Mouse (Mus musculus) gastrocnemius, postnatal 36 days (tissue): ENCODE results near the gene Nectin4. TPM values are rescaled to one million over a fixed set of nuclear protein-coding genes. Genes with fewer than 3 reads are reported as not detected.
A peak's percentile ranks its signal among the peaks of the same experiment; 100 is the strongest.

Experiments used
- DNase-seq, 2 experiments: peaks; one replicate each; pipeline ENCODE4 v3.0.0; 2022
- intact Hi-C: fragments of 180-260 bp; cut with DNase I; formaldehyde crosslinking; loops from one replicate; pipeline ENCODE4 v1.15.1; 2025
- total RNA-seq, 2 experiments: library from RNA; stranded (reverse); gene quantifications; 2 replicates each; pipeline ENCODE4 v1.2.3; 2021

Gene Nectin4
- total RNA-seq, 2 experiments from 2014 or later, result 0.07 TPM; not detected in 1

DNA sequence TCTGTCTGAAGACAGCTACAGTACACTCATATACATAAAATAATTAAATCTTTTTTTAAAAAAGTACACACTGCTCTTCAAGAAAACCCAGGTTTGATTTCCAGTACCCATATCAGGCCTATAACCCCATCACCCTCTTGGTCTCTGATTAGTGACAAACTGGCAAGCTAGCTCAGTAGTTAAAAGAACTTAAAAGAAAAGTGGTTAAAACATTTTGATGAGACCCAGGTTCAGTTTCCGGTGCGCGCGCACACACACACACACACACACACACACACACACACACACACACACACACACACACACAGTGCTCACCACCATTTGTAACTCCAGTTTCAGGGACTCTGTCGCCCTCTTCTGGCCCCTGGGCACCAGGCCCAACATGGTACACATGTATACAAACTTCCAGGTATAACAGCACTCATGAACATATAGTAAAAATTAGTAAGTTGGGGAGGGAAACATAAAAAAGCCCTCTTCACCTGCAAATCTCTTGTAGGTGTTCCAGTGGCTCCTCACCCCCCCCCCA is 14.0 kb upstream of the Nectin4 start:
- intact Hi-C loops, result loop anchor here (5.0 kb wide), 1 partner anchor 34 kb away; no protein-coding TSS in a partner anchor
- DNase-seq, result no peak

DNA sequence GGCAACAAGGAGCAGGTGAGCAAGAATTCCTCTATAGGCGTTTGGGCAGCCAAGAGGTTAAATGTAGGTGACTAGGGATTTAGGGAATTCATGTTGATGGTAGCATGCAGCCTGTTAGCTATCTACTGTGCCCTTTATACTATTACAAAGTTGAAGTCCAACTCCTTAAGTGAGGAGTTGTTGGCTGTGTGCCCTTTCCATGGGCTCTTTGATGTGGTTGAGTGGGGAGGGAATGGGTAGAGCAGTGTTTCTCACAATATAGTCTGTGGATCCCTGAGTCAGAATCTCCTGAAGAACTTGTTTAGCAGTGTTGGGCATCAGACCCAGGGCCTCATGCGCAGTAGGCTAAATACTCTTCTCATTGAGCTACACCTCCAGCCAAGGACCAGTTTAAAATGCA is 13.1 kb upstream of the Nectin4 start:
- intact Hi-C loops, result loop anchor here (5.0 kb wide), 1 partner anchor 35 kb away; no protein-coding TSS in a partner anchor
- DNase-seq, result no peak

DNA sequence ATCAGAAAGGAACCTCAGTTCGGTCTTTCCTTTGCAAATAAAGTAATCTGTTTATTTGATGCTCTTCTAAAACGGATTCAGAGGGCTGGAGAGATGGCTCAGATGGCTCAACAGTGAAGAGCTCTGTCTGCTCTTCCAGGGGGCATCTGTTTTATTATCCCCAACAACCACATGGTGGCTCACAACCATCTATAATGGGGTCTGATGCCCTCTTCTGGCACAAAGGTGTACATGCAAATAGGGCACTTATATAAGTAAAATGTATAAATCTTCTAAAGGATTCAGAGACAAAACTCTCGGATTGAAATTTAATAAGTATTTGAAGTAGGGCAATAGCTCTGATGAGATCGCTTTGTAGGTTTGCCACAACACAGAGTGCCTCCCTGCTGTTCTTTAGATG is 11.5 kb upstream of the Nectin4 start:
- intact Hi-C loops, result loop anchor here (5.0 kb wide), 1 partner anchor 36 kb away; no protein-coding TSS in a partner anchor
- DNase-seq, result no peak

DNA sequence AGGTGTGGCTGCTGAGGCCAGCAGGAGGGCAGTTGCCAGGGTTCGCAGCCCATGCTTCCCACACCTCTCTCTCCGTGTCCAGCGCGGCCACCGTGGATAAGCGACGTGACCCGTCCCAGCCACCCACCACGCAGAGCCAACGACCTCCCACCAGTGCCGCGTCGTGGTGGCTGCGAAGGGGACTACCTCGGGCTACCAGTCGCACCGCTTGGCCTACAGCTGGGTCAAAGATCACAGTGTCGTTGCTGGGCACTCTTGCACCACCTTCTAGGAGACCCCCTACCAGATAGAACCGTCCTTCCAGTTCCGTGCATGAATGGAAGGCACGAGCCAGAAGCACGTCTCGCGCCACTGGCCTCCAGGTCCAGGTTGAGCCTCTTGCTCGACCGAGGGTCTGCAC is 9.6 kb upstream of the Nectin4 start:
- DNase-seq, result no peak
- intact Hi-C loops, result loop anchor here (5.0 to 10.0 kb wide), 3 partner anchors 52 to 205 kb away; partner anchors contain the start of gene Usf1

DNA sequence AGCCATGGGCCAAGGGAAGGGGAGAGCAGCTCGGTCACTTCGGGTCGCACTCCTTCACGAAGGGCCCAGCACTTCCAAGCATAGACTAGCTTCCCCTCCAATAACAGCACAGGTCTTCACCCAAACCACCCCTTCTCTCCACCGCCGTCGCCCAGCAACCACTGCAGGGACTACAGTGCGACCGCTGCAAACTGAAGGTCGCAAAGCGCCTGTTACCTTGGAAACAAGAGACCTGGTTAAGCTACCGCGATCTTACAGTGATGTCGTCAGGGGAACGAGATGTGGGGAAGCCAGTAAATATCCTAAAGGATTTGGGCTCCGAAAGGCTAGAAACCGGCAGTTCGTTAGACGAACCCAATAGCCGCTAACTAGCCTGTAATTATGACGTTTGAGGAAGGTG is 9.2 kb upstream of the Nectin4 start, which contains the start of gene Klhdc9:
Gene Klhdc9, minus strand, starts transcription at position 143 of the 400 bp plus-strand sequence.
- intact Hi-C loops, result loop anchor here (5.0 to 10.0 kb wide), 3 partner anchors 52 to 204 kb away; partner anchors contain the start of gene Usf1
- DNase-seq, result peak; percentile 60 to 73

DNA sequence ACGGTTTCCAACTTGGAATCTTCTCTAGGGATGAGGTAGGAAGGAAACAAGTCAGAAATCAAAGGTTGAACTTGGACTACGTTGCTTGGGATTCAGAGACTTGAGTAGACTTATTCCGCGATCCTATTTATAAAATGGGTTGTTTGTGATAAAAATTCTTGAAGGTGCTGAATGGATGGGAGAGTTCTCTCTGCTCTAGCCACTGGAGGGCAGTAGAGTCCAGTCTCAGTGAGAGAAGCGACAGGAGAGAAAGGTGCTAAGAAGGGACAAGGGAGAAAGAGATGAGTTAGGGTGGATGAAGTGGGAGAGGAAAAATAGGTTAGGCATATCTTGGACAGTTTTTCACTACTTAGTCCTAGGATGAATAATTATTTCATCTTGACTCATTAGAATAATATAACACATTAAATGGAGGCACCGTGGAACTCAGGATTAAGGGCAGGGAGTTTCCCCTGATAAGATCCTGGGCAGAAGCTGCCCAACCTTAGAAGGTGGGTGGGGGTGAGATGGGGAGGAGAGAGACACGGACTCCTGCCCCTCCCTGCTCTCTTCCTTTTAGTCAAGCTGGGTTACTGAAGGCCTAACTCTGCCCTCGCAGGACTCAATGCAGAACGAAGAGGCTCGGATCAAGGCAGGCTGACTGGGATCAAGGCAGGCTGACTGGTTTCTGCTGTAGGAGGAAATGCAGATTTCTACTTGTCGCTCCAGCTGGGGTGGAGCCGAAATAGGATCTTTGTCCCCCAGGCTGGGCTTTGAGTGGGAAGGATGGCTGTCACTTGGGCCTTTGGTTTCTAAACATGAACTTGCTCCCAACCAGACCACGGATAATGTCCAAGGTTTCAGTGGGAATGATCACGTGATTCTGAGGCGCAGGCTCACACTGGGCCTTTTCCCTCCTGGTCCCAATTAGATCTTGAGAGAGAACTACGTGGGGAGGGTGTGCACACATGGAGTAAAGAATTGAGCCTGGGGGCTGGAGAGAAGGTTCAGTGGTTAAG is 8.5 kb upstream of the Nectin4 start:
- DNase-seq, result peak in 1 of 2 experiments; percentile 42
- intact Hi-C loops, result loop anchor here (5.0 to 10.0 kb wide), 3 partner anchors 51 to 203 kb away; partner anchors contain the start of gene Usf1

DNA sequence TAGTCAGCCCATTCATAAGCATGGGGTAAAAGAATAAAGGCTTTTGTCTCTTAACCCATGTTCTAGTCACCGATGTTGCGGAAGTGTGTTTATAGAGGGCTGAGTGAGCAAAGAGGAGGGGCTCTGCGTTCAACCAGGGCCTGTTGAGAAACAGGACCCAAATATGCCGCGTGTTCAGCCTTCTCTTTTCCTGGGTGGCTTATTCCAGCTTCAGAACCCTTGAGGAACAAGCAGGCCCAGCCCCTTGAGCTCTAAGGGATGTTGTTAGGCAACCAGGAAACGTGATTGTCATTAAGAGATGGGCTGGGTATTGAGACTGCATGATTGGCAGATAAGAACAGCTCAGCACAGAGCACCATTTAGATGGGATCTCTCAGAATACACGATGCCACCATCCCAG is 4.0 kb upstream of the Nectin4 start:
- intact Hi-C loops, result loop anchor here (5.0 to 10.0 kb wide), 2 partner anchors 131 to 199 kb away; no protein-coding TSS in a partner anchor
- no peak for DNase-seq

DNA sequence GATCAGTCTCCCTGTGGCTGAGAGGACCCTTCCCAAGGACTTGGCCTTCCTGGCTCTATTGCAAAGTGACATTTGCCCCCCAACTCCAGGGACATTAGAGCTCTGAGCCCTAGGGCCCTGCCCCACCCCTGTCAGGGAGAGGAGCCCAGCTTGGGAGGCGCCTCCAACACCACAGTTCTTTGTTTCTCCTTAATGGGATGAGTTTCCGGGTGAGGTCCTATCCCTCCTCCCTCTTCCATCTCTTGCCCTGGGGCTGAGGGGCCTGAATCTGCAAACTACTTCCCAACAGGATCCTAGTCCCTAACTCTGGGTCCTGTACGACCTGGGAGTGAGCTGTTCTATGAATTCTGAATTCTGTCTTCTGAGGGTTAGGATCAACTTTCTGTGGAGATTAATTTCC is 3.0 kb downstream of the Nectin4 start:
- intact Hi-C loops, result no loop called here
- no peak for DNase-seq

DNA sequence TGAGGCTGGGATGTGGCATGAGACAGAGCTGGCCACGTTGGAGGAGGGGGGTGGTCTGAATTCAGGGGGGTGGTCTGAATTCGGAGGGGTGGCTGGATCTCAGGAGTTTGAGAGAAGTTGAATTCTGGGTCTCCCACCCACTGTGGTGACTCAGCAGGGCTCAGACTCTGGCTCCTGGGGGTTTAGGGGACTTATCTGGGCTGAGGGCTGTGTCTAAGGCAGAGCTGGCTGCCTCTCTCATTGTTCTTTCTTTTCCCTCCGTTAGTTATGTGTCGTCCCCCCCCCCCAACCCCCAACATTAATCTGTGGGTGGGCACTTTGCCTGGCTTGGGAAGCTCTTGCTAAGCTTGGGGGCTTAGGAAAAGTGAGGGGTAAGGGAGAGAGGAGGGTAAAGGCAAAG is 4.0 kb downstream of the Nectin4 start:
- no peak for DNase-seq
- intact Hi-C loops, result no loop called here

DNA sequence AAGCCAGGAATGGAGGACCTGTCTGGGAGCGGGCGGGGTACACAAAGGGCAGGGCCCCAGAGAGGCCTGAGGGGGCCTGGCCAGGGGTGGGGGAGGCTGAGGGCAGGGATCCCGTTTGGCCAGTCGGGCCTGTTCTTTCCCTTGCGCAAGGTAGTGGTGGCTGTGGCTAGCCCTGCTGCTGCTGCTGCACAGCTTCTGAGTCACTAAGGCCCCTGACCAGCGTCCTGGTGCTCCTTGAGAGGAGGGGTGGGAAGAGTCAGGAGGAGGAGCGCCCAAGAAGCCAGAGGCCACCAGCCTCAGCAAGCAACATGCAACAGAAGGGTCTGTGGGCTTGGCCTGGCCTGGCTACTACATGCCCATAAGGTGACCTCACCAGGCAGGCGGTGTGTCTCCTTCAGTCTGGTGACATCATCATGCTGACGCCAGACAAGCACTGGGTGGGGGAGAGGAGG is 5.8 kb downstream of the Nectin4 start:
- intact Hi-C loops, result no loop called here
- DNase-seq, result no peak

DNA sequence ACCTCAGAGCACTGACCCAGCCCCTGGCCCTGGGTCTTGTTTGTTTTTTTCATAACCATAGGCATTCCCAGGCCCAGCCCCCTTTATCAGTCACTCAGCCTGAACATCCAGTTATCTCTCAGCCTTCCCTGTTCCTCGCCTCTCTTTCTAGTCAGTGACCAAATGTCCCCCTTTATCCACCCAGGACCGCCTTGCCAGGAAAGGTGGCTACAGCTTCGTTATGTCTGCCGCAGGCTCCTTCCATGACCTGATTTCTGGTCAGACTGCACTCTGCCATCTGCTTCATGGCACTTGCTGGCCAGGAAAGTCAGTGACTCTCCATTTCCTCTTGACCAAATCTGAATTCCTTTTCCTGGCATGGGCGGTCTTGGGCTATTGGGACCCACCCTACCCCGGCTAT is 8.4 kb downstream of the Nectin4 start:
- DNase-seq, result no peak
- intact Hi-C loops, result no loop called here

DNA sequence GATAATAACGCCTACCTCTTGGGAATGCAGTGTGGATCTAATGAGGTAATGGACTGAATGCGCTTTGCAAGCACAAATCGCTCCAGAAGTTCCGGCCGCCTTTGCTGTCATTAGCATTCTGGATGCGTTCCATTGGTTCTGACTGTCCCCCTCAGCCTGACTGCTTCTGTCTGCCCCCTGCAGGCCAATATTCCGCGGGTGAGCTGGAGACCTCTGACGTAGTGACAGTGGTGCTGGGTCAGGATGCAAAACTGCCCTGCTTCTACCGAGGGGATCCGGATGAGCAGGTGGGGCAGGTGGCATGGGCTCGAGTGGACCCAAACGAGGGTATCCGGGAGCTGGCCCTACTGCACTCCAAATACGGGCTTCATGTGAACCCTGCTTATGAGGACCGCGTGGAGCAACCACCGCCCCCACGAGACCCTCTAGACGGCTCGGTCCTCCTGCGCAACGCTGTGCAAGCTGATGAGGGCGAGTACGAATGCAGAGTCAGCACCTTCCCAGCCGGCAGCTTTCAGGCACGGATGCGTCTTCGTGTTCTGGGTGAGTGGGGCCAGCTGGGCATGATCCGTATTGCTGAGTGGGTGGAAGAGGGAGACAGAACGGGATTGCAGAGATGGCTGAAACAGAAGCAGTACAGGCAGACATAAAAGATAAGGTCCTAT is 10.2 kb downstream of the Nectin4 start:
- intact Hi-C loops, result no loop called here
- peak; percentile 53 to 64 for DNase-seq

DNA sequence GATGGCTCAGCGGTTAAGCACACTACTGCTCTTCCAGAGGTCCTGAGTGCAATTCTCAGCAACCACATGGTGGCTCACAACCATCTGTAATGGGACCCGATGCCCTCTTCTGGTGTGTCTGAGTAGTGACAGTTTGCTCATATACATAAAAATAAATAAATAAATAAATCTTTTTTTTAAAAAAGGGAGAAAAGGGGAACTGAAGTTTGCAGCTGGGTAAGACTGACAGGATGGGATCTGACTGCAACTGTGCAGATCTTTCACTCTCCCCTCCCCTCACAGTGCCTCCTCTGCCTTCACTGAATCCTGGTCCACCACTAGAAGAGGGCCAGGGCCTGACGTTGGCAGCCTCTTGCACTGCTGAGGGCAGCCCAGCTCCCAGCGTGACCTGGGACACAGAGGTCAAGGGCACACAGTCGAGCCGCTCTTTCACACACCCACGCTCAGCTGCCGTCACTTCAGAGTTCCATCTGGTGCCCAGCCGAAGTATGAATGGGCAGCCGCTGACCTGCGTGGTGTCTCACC is 12.3 kb downstream of the Nectin4 start:
- intact Hi-C loops, result no loop called here

DNA sequence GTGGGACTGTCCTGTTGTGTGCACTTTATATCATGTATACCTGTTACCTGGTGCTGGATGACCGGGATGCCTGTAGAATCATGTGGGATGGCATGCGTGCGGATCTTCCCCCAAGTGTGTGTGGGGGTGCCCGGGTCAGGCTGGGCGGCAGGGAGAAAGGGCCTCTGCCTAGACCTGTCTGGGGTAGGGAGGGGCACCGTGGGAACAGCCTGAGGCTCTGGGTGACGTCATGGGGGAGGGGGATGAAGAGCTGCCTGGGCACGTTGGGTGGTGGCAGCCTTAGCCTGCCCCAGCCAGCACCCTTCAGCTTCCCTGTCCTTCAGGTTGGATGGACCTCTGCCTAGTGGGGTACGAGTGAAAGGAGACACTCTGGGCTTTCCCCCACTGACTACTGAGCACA is 14.5 kb downstream of the Nectin4 start:
- intact Hi-C loops, result no loop called here
- DNase-seq, result no peak

More for the DNA sequence above, 12.3 kb downstream of the Nectin4 start:
- no peak for DNase-seq

DNA sequence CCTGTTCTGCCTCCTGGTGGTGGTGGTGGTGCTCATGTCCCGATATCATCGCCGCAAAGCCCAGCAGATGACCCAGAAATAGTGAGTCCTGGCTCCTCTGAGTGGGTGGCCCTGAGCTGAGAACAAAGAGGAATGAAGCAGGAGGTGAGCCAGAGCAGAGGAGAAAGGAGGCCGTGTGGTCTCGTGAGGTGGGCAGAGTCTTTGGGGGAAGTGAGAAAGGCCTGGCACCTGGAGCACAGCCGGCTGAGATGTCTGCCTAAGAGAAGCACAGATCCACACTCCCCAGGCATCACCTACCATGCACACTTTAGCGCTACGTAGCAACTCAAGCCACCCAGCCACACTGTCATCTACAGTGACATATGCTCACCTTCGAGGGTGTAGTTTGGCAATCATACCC is 15.3 kb downstream of the Nectin4 start:
- DNase-seq, result no peak
- intact Hi-C loops, result no loop called here

DNA sequence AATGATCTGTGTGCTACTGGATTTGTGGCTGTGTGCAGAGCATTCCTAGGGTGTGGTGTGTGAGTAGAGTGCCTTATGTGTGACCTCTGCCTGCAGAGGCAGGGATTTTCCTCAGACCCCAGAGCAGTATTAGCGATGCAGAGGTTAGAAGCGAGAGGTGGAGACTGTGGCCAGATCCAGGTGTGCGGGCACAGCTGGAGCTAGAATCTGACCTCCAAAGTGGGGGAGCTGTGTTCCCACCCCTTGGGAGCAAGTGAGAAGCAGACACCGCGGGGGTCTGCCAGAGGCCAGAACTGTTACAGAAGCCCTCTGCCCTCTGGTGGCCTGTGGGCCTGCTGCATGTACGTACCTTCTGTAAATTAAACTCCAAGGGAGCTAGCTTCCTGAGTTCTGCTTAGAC is 17.2 kb downstream of the Nectin4 start:
- DNase-seq, result no peak
- intact Hi-C loops, result no loop called here

DNA sequence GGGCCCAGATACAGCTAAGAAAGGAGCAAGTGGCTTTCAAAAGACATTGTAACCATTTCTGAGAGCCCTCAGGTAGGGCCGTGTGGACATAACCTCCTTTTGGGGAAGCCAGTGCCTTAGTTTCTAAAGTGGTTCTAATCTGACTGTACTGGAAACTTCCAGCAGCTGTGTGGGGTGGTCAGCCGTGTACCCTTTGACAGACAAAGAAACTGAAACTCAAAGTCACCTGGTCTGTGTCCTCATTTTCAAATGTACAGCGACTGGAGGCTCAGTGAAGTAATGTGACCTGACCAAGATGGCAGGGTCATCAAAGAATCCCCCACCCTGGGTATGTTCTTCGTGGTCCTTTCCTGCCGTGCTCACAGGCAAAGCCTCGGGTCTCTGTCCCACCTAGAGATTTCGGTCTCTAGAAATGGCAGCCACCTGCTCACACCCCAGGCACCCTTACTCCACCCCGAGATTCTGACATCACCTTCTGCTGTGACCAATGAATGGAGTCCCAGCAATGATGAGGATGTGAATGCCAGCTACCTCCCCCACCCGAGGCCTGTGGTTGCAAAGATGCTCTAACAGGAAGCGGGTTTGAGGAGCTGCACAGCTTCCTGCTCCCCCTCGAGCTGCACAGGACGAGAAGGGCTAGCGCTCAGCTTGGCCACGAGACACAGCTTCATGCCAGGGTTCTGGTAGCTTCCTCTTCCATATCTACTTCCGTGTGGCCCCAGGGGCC is 18.6 kb downstream of the Nectin4 start, which contains the start of gene Arhgap30:
Gene Arhgap30, plus strand, starts transcription at position 579 of the 727 bp plus-strand sequence.
- peak in 1 of 2 experiments; percentile 15 for DNase-seq
- intact Hi-C loops, result no loop called here

DNA sequence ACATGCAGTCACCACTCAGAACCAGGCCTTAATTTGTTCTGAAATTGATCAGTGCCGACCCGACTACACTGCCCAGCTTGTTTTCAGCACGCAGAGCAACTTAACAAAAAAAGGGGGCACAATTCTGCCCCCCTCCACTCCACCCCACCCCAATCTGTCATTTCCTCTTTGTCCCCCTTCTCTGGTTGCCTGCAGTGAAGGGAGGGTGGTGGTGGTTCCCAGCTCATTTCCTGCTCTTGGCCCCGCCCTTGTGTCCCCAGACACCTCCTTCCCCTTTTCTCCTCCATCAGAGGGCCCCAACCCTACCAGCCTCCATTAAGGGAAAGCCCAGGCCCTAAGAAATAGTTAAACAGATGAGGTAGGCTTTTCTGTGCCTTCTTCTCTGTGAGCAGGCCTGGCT is 20.2 kb downstream of the Nectin4 start:
- intact Hi-C loops, result no loop called here
- DNase-seq, result no peak

DNA sequence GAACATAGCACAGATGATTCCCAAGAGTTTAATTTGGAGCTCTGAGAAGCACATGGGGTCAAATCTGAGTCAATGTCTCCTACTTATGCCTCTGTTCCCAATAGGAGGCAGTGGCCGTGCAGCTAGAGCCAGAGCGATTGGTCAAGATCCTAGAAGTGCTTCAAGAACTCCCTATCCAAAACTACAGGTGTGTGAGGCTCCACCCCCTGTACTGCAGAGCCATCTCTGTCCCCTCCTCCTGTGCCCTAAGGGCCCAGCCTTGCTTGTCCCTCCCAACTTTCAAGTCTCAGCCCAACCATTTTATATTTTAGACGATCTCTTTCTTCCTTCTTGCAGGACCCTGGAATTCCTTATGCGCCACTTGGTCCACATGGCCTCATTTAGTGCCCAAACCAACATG is 31.9 kb downstream of the Nectin4 start:
- no peak for DNase-seq
- intact Hi-C loops, result no loop called here

DNA sequence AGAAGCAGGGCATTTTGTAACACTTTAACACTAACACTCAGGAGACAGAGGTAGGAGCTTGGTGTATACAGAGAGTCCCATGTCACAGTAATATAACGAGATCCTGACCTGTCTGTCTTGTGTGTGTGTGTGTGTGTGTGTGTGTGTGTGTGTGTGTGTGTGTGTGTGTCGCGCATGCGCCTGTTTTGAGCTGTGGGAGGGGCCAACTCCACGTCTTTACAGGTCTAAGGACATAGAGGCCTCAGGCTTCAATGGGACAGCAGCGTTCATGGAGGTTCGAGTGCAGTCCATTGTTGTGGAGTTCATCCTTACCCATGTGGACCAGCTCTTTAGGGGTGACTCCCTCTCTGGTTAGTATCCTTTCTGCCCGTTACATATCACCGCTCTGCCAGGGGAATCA is 33.1 kb downstream of the Nectin4 start:
- DNase-seq, result no peak
- intact Hi-C loops, result no loop called here
